In the genomic region with DNA sequence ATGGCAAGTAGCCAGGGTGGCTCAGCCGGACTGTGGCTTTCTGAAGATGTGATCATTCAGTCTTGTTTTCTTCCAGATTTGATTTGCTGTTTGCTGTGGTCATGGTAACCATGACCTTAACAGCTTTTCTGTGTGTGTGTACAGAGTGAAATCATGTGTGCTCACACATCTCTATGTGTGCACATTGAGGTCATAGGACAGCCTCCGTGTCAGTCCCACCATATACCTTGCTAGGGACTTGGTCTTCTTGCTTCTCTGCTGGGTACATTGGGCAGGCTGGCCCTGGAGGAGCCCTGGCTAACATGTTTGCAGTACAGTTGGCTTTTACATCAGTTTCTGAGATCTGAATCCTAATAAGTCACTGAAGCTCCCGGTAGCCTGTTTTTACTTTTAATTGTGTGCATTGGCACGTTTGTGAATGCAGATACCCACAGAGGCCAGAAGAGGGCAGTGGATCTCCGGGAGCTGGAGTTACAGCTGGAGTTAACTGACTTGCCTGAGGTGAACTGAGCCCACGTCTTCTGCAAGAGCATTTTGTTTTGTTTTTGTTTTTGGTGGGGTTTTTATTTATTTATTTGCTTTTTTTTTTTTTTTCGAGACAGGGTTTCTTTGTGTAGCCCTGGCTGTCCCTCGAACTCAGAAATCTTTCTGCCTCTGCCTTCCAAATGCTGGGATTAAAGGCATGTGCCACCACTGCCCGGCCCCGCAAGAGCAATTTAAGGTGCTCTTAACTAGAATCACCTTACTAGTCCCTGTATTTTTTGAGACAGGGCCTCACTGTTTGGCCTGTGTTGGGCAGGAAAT, we compare ENCODE assay signal across 1 mouse cellular context.
A peak's percentile ranks its signal among the peaks of the same experiment; 100 is the strongest.
TF ChIP-seq lines count a peak whose summit lies in the region.

No protein-coding gene starts in this region.

TF ChIP-seq in CH12.LX, 34 proteins besides CTCF, POLR2A, EP300 and RAD21 (continued from another document):
- TF ChIP-seq MEF2A (IDR thresholded peaks at IDR 0.05; ENCODE audit: borderline replicate concordance, low read depth, low read length), result no peak
- TF ChIP-seq MYC (IDR thresholded peaks at IDR 0.05; ENCODE audit: low read depth, low read length), result peak; percentile 54
- no peak for TF ChIP-seq KAT2A (IDR thresholded peaks at IDR 0.05; ENCODE audit: insufficient replicate concordance, low read length)
- no peak for TF ChIP-seq E2F4 (IDR thresholded peaks at IDR 0.05; ENCODE audit: insufficient replicate concordance, low read depth, low read length)
- peak; percentile 19; the same call in 1 of the 2 replicates for TF ChIP-seq POLR2AphosphoS2 (IDR thresholded peaks at IDR 0.05; ENCODE audit: low read depth, low read length)
- no peak for TF ChIP-seq CHD2 (IDR thresholded peaks at IDR 0.05; ENCODE audit: low read length)
- TF ChIP-seq BHLHE40 (IDR thresholded peaks at IDR 0.05; ENCODE audit: low read depth, low read length), result peak; percentile 49
- TF ChIP-seq SIN3A (IDR thresholded peaks at IDR 0.05; ENCODE audit: low read length), result peak; percentile 87
- no peak for TF ChIP-seq HCFC1 (IDR thresholded peaks at IDR 0.05; ENCODE audit: low read depth, low read length)
- no peak for TF ChIP-seq UBTF (IDR thresholded peaks at IDR 0.05; ENCODE audit: low read depth, low read length)
TF ChIP-seq in CH12.LX: peak in this region for 13.
